Mouse (Mus musculus) MEL (cell line): ENCODE results near the gene Cdh23.

Source experiments
- CTCF ChIP-seq, 3 experiments: IDR thresholded peaks in 2 of 3; conservative IDR thresholded peaks in 1 of 3; 2 replicates each; pipeline ENCODE4 v1.5.1; 2011 to 2012; ENCODE audit warnings: low read length in 3 of 3, low read depth in 2 of 3, mild to moderate bottlenecking in 2 of 3, improper control_type of control experiment in 1 of 3, inconsistent platforms in 1 of 3, mixed read lengths in 1 of 3, moderate library complexity in 1 of 3; ENCODE audit not compliant: control insufficient read depth in 1 of 3, insufficient read depth in 1 of 3, poor library complexity in 1 of 3, severe bottlenecking in 1 of 3
- EP300 ChIP-seq, 2 experiments: IDR thresholded peaks; 2 replicates each; pipeline ENCODE4 v1.6.1; 2011; ENCODE audit warnings: improper control_type of control experiment in 2 of 2, low read length in 2 of 2, low read depth in 1 of 2, mild to moderate bottlenecking in 1 of 2
- NELFE ChIP-seq: IDR thresholded peaks from 2 replicates; pipeline ENCODE4 v1.6.1; 2011; ENCODE audit warnings: low read depth, low read length, improper control_type of control experiment
- NRF1 ChIP-seq: IDR thresholded peaks from 2 replicates; pipeline ENCODE4 v1.6.1; 2014; ENCODE audit warnings: low read depth, mild to moderate bottlenecking, inconsistent platforms, low read length, improper control_type of control experiment, moderate library complexity; ENCODE audit not compliant: poor library complexity, insufficient read depth, severe bottlenecking
- UBTF ChIP-seq: IDR thresholded peaks from 2 replicates; pipeline ENCODE4 v1.6.1; 2012; ENCODE audit warnings: low read depth, mild to moderate bottlenecking, inconsistent platforms, low read length, improper control_type of control experiment, moderate library complexity, borderline replicate concordance; ENCODE audit not compliant: insufficient read depth

DNA sequence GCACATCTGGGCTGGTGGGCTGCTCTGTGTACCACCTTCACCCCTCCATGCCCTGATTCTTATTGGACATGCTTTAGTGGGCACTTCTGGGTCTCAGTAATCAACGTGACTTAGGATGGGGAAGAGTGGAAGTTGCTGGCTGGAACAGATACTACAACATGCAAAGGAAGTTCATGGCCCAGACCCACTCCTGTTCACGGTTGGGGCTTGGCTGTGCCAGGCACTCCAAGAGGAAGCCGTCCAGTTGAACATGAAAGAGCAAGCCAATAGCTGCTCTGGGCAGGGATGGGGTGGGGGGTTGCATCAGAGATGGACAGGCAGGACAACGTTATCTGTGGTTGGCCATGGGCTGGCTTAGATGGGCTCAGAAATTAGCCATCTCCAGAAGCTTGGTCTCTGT is 328.4 kb downstream of the Cdh23 start:
- TF ChIP-seq NRF1 (no peak), CTCF (IDR thresholded peaks at IDR 0.05 in 2 of 3, conservative IDR thresholded peaks at IDR 0.05 in 1 of 3; ENCODE audit: control insufficient read depth in 1 of 3, insufficient read depth in 1 of 3, low read depth in 2 of 3, low read length in 3 of 3, poor library complexity in 1 of 3, severe bottlenecking in 1 of 3) (no peak), UBTF (no peak), EP300 (IDR thresholded peaks at IDR 0.05; ENCODE audit: low read depth in 1 of 2, low read length in 2 of 2) (no peak), NELFE (no peak)
